Mouse (Mus musculus) forebrain, embryonic 14.5 days (tissue): ENCODE measurements around the gene Plgrkt. TPM values are rescaled to one million over a fixed set of nuclear protein-coding genes. Genes with fewer than 3 reads are reported as not detected.

ENCODE experiments used
- polyA plus RNA-seq: library from polyadenylated mRNA; unstranded; fragments of >200 nt; fragmentation: Nextera tagmentation; extraction: Ambion mirVana; gene quantifications from 2 replicates; pipeline ENCODE4 v1.2.1, GENCODE M21; 2014

Gene Plgrkt
- polyA plus RNA-seq, 1 experiment from 2014 or later = 109 TPM

Other genes starting within 250 kb of the Plgrkt start
- gene Jak2, start 115.6 kb downstream of the Plgrkt start, polyA plus RNA-seq = 15.6 and 18.2 TPM in 2 replicates
- gene Insl6, start 42.0 kb downstream of the Plgrkt start, polyA plus RNA-seq = 2.3 and 3.2 TPM in 2 replicates
- gene Rln1, start 32.7 kb downstream of the Plgrkt start, polyA plus RNA-seq = 3.9 and 4.0 TPM in 2 replicates
- 0.46 and 0.74 TPM in 2 replicates for gene Cd274, start 65 bp upstream of the Plgrkt start, polyA plus RNA-seq
- gene Pdcd1lg2, start 43.5 kb upstream of the Plgrkt start, polyA plus RNA-seq = not detected in 2 replicates
- gene Ric1, start 154.9 kb upstream of the Plgrkt start, polyA plus RNA-seq = 9.4 and 12.1 TPM in 2 replicates